Mouse (Mus musculus) CH12F3 (cell line): ENCODE measurements around the gene Vgll4.

ENCODE experiments used
- in situ Hi-C: fragments of 300-500 bp; cut with MboI; formaldehyde crosslinking; loops from 2 replicates; pipeline ENCODE4 v1.14.3; 2020; ENCODE audit warnings: low sequenced_read_pairs

The Vgll4 gene

DNA sequence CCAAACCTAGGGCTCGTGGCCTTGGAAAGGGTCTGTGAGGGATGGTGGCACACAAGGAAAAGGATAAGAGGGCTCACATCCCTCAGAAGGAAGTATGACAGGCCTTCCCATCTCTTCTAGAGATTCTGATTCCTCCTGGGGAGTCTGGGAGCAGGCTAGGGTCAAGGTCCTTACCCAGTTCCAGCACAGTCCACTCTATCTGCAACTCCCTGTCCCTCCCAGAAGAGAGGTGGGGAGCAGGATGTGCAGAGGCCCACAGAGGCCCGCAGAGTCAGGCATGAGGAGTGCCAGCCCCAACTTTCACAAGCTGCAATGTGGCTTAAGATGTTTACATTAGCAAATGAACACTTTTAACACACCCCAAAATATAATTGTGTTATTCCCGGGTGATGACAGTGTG is 114.2 kb downstream of the Vgll4 start:
- in situ Hi-C loops, result no loop called here

DNA sequence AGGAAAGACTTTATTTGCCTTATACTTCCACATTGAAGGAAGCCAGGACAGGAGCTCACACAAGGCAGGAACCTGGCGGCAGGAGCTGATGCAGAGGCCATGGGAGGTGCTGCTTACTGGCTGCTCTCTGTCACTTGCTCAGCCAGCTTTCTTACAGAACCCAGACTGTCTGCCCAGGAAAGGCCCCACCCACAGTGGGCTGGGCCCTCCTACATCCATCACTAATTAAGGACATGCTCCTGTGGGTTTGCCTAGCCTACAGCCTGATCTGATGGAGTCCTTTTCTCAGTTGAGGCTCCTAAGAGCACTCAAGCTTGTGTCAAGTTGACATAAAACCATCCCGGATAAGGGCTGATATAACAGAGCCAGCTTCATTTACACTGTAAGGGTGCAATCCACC is 115.4 kb downstream of the Vgll4 start:
- in situ Hi-C loops, result no loop called here

DNA sequence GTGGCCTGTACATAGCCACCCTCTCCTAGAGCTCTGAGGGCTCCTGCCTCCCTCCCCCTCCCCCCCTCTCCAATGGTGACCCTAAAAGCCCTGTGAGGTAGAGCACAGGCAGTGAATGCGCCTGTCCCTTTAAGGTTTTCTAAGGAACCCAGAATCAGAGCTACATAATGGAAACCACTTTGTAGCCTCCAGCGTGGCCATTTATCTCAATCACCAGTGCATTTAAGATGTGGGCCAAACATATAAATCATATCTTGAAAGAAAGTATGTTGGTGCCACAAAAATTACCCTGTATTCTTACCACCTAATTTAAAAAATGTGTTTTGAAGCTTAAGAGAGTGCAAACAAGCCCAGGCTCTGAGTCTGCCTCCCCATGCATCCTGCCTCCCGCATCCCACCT is 117.1 kb downstream of the Vgll4 start:
- in situ Hi-C loops, result no loop called here

DNA sequence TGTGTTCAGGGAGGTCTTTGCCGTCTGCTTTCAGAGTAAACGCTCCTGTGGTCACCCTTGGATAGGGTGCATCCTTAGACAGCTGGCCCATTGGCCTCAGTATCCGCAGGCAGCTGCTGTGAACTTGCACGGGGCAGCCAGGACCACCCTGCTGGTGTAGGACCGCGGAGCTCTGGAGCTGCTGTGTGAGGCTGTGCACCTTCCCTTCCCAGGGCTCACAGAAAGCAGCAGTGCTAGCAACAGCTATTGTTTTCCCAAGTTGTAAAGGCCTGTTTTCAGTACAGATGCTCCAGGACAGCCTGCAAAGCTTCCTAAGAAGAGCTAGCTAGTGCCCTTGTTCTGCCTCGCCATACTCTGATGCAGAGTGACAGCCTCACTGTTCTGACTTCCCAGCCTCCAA is 118.1 kb downstream of the Vgll4 start:
- in situ Hi-C loops, result no loop called here

DNA sequence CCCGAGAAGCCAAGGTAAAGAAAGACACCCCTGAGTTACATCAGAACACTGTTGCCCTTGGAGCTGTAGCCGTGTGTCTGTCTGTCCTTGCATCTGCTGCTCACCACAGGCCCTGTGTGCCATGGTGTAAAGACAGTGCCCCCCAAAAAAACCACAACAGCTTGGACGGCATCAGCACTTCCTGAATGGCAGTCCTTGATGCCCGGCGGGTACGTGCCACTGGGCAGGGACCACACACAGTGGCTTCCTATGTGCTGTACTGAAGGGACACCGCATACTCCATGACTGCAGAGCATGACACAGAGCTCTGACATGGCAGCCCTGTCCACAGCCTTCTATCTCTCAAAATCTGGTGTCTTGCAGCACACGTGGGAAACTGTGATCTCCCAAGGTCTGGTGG is 120.0 kb downstream of the Vgll4 start:
- in situ Hi-C loops, result no loop called here

DNA sequence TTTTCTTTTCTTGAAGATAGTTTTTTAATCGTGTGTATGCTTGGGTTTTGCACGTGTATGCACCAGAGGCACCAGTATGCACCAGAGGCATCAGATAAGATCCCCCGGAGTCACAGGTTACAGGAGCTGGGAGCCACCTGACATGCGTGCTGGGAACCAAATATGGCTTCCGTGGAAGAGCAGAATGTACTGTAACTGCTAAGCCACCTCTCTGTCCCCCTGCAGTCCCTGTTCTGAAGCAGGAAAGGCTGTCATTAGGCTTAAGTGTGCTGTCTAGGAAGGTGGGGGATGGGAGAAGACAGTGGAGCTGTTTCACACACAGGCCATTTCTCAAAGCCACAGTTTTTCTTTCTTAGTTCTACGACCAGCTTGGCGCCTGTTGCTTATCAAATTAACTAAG is 121.0 kb downstream of the Vgll4 start:
- in situ Hi-C loops, result no loop called here

DNA sequence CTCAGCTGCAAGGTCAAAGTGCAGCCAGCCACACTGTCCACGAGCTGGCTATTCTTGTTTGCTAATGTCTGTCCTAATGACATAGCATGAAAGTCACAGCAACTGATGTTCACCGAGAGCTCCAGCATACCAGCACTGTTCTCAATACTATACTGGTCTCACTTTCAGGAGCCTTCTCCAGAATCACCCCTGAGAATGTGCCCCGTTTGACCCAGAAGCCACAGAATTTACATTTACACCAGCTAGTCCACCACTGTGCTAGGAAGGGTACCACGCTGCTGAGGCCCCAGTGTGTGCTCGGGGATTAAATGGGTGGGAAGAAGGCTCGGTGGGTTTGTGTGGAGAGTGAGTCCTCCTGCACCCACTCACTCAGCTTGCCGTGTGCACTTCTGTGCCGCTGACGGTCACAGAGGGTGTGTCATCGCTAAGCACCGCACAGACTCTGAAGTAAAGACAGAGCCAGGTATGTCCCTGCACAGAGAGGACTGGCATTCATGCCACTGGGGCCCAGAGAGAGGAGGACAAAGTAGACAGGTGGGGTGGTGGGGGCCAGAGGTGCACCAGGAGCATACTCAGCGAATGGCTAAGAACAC is 122.1 kb downstream of the Vgll4 start:
- in situ Hi-C loops, result no loop called here

DNA sequence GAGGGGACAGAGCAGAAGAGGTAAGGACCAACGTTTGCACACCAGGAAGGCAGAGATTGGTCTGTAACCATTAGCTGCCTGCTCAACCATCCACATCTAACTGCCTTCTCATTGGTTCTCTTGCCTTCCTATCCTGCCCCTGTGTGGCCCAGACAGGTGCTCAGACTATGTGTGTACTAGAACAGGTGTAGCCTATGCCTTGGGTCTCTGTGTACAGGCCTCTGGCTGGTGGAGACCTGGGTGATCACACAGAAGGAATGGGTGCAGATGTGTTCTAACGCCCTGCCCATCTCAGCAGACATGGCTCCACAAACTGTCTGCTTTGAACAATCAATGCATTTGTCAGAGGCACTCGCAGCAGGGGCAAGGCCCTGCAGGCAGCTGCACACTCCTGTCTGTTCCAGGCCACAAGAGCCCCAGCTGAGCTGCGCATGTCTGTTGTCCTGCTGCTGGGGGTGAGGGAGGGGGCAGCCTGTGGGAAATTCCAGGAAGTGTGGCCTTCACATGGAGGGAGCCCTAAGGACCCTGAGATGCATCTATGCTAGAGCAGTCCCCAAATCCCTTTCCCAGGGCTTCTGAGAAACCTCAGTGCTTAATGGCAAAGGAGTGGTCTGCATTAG is 123.5 kb downstream of the Vgll4 start:
- in situ Hi-C loops, result no loop called here

DNA sequence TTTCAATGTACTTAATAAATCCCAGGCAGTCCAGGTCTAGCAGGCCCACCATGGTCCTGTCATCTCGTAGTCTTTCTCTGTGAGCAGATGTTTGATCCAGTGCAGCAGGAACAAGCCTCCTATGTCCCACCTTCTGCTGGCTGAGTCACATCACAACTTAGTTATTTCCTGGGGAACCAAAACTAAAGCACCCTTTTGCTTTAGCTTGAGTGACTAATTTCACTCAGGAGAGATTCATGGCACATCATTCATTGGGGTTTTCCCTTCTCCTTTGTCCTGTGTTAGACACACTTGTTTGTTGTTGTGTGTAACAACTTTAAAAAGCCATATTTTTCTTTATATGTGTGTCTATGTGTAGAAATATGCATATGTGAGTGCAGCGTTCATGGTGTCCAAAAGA is 126.9 kb downstream of the Vgll4 start:
- in situ Hi-C loops, result no loop called here

DNA sequence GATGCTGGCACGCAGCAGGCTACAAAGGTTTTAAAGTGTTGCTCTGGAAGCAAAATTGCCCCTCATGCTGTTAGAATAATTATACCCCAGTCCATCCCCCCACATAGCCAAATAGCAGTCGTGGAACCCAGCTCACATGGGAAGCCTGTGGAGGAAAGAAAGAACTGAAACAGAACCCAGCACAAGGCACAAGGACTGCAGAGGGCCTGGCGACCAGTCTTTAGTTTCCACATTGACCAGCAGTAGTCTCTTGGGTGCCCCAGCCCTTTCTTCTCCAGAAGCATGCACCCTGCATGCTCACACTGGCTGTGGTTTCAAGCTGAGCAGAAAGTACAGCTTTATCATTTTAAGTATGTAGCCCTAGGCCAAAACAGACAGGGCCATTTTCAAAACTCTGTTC is 127.7 kb downstream of the Vgll4 start:
- in situ Hi-C loops, result no loop called here

DNA sequence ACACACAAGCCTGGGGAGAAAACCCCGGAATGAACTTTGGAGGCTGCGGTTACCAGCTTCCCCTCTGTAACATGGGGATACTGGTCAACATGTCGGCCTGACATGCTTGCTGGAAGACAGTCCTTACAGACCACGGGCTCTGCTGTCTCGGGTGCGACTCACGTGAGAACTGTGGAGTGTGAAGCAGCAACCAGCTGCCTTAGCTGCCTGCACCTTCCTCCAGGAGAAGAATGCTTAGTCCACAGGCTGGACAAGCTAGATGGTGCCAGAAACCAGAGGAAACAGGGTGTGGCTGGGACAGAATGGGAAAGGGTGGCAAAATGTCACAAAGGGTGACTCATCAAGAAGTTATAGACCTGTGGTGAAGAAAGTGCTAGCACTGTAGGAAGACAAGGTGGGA is 129.8 kb downstream of the Vgll4 start:
- in situ Hi-C loops, result no loop called here

DNA sequence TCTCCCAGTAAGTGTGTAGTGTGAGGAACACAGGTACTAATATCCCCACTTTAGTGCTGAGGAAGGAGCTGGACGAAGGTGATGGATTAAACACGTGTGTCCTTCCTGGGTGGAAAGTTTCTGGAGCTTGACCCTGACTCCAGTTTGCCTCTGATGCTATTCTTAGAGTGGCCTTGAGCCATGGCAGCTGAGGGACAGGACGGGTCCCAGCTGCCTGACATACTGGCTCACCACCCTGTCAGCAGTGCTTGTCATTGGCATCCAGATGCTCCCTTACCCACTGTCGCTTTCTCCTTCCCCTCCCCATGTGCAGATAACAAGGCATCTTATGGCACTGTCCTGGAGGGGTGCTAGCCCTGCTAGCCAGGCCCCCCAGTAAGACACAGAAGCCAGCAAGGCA is 130.9 kb downstream of the Vgll4 start:
- in situ Hi-C loops, result no loop called here

DNA sequence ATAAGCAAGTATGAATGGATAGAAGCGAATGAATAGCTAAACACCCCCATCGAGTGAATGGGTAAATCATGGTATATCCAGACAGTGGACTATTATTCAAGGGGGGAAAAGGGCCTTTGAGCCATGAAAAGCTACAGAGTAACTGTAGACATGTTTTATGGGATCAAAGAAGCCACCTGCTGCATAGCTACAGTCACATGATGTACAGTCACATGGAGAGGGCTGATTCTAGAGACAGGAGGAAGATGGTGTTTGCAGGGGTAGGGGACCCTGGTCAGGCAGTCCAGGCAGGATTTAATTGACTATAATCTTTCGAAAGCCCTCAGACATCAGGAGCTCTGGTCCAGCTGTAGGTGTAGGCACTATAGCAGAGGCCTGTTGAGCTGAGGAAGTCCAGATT is 133.4 kb downstream of the Vgll4 start:
- in situ Hi-C loops, result no loop called here

DNA sequence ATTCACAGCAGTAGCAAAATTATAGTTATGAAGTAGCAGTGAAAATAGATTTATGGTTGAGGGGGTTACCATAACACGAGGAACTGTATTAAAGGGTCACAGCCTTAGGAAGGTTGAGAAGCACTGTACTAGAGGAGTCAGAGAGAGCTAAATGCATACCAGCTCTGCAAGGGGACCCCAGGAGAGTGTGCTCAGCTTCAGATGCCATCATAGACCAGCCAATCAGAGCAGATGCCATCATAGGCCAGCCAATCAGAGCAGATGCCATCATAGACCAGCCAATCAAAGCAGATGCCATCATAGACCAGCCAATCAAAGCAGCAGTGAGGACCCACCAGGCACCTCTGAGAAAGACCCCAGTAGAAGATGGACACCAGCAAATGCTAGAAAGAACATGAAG is 134.0 kb downstream of the Vgll4 start:
- in situ Hi-C loops, result no loop called here

DNA sequence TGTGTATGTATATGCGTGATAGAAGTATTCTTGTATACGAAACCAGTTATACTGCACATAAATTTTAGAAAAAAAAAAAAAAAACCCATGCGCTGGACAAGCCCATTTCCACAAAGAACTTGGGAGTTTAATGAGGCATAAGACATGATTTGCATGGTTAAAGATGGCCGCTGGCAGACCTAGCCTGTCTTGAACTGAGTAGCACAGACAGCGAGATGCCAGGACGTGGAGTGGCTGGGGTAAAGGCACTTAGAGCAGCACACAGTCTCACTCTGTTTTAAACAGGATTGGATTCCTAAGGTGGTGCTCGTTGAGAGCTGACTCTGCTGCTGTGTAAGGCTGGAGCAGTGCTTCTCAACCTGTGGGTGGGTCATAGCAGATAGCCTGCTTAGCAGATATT is 134.4 kb downstream of the Vgll4 start:
- in situ Hi-C loops, result no loop called here

DNA sequence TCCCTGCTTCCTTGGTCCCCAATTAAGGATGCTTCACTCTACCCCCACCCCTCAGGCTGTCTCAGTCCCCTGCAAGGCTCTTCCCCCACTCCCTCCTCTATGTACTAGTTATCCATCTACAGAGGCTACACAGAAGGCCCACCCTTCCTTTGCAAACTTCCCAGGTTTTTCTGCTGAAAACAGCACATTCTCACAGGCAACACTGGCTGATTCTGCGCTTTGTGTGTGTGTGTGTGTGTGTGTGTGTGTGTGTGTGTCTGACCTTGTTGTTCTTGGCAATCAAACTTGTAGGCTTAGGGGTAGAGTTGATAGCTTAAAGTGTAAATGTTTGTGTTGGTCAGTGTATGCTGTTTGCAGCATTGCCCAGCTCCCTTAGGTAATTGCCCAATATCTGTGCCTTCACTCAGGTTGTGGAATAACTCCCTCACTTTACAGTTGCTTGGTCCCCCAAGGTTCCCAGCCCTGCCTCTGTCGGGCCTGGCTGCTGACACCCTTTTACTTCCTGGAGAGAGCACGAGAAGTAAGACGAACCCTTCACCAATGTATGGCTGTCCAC is 135.9 kb downstream of the Vgll4 start:
- in situ Hi-C loops, result no loop called here

DNA sequence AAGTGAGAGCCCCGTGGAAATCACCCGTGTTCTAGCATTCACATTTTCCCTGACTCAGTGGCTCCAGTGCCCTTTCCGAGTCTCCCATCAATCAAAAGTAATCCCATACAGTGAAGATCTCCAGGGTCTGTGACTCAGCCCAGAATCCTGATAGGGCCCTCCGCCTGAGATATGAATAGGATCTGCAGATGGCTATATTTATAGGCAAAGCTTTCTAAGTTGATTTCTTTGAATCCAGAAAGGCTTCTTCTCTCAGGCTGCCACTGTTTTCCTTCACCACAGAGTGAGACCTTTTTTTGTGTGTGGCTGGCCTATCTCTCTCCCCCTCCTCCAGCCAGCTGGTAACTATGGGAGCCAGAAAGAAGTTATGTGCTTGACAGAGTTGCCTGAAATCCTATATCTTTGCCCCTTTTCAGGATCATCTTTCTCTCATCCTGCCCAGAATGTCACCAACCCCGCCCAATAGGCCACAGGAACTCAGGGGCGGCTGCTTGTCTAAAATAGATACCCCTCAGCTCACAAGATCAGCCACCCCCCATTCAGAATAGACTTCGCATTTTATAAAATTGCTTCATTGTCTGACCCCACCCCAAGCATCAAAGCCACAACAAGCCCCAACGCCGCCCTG is 136.6 kb downstream of the Vgll4 start:
- in situ Hi-C loops, result no loop called here

DNA sequence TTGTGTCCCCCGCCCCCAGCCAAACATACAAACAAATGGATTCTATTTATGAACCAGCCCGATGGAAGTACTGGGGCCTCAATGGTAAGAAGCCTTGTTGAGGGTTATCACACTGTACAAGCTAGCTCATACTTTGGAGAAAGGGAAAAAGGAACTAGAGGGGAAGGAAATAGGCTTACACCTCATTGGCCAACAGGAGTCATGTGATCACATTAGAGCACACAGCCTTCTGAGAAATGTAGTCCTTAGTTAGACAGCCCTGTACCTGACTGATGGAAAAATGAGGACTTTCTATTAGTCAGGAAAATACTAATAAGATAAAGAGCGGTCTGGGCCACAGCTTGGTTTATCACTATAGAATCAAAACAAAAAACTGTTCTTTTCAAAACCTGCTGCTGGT is 138.0 kb downstream of the Vgll4 start:
- in situ Hi-C loops, result no loop called here

DNA sequence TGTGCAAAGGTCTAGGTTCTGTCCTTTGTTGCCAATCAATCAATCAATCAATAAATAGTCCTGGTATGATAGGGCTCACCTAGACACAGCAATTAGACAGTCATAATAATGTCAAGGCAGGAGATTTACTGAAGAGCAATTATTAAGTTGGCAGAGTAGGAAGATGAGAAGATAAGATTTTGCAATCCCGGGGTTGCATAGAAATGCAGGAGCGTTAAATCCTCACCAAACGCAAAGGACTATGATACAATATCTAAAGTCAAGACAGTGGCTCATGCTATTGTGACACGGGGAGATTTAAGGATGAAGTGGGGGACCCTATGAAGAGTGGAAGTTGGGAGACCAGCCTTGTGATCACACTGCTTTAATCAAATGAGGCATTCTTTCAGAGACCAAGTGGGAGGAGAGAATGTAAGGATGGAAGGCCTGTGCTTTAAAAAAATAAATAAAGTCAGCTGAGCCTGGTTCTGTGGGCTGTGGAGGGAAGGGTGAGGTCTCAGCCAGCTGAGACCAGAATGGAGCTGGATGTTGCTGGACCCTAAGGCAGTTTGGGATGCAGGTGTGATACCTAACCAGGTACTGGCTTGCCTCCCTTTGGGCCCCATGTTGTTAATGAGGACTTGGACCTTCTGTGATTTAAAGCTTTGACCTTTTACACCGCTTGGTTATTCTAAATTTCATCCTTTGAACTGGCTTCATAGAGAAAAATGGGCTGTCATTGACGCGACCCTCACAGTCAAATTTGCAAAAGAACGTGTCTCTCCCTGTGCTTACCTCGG is 139.9 kb downstream of the Vgll4 start:
- in situ Hi-C loops, result no loop called here

DNA sequence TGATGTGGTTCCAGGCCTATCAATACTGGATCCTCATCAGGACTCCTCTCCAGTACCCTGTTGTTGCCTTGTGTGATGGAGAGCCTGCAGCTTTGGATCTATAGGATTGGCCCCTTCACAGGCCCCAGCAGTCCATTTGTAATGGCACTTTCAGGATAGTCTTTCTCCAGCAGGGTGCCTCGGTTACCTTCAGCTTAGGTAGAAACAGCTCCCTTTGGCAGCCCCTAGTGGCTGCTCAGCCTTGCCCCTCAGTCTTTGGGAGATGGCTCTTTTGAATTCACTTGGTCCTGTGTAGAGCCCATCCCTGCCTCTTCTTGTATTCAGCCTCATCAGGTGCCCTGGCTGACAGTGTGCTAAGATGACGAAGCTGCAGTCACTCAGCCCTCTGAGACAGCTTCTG is 142.9 kb downstream of the Vgll4 start:
- in situ Hi-C loops, result no loop called here

DNA sequence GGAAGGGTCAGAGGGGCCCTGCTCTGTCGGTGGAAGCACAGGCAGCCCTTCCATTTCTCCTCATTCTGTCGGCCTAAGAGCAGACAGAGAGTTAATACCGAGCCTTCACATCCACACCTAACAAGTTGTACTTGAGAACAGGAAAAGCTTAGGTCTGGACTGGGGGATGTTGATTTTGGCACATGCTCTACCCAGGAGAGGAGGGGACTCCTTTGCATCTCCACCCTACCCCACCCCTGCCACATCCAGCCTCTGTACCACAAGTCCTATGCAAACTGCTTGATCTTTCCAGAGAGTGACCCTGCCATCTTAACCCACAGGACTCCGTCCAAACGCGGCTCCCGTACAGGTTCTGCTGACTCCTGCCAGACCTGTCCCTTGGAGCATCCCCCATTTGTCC is 148.1 kb downstream of the Vgll4 start:
- in situ Hi-C loops, result no loop called here

DNA sequence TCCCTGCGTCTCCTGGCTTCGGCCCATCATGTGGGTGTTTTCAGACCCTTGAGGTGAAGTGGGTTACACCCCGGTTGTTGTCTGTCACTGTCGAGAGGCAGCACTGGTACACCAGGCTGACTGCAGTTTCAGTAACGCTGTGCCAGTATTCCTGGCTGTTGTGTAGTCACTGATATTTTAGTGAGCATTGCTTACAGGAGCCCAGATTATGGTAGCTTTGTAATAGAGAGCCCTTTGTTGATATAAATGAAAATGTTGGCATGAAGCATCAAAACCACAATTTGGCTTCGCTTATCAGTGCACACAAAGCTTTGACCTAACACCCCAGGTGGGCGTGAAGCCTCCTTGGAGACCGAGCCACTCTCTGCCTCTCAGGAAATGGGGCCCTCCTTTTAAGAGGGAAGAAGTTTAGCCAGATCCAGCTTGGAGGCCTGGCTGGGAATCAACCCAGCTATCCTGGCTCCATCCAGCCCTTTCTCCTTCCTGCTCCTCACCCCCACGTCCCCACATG is 149.8 kb downstream of the Vgll4 start:
- in situ Hi-C loops, result no loop called here
